Mouse (Mus musculus) left cerebral cortex, adult 11 months (tissue): ENCODE results near the gene Pacs1.
A peak's percentile ranks its signal among the peaks of the same experiment; 100 is the strongest.

Experiments used
- DNase-seq: peaks from one replicate; pipeline ENCODE4 v3.0.0; 2022; ENCODE audit warnings: low spot score

Gene Pacs1

DNA sequence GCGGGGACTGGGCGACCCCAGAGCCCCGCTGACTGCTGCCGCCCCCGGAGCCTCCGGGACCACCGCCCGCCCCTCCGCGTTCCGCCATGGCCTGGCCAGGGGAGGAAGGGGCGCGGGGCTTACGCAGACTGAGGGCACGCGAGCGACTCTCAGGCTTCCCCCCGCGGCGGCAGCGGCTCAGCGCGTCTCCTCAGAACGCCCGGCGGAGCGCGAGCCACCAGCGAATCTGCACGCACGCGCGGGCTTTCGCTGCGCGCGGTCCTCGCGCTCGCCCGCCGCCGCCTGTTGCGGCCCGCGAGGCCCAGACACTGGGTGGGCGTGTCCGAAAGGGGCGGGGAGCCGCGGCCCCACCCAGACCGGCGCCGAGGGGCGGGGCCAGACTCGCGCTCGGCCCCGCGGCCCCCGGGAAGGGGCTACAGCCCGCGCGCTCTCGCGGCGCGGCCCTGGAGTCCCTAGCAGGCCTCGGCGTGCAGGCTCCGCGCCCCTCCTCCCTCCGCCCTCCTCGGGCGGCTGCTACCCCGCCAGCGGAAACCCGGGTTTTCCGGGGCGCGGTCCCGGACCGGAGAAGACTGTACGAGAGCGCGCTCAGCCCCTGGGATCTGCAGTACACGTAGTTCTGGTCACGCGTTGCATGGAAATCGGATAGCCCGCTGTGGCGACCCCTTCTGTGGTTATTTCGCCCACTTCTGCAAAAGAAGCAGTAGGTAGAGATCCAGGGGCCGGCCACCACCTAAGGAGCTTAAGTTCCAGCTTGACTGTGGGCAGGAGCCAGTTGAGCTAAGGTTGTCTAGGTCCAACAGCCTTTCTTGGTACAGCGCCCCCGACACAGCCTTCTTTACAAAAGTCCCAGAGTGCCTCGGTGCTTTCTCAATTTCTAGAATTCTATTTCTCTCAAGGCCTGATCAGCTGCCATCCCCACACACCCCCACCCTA lies at the start of gene Pacs1:
Gene Pacs1 (minus strand): TSS at position 319 of the 933 bp plus-strand sequence.
- DNase-seq: peak; percentile 79

DNA sequence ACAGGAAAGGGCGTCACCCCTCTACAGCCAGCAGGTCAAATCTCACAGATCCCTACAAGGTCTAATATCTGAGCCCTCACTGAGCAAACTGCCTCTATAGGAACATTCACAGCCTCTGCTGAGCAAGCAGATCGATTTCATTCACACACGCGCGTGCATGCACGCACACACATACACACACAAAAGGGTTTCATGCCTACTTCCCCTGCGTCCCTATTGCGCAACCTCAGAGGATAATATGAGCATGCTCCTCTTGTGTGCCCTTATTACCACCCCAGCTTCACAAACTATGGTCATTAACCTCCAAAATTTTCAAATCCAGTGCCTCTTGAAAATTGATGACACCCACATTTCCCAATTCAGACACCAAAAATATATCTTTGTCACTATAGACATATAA lies 40.3 kb upstream of the Pacs1 start:
- DNase-seq: no peak

DNA sequence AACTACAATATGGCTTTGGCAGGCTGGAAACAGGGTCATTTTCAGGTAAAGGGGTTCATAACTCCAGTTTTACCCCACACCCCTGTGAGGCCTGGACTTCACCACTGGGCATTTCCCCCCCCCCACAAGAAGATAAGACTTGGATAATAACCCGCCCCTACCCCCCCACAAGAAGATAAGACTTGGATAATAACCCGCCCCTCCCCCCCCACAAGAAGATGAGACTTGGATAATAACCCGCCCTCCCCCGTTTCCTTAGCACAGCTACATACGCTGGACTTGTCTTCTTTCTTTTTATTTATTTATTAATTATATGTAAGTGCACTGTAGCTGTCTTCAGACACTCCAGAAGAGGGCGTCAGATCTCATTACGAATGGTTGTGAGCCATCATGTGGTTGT lies 36.1 kb upstream of the Pacs1 start:
- DNase-seq: no peak

DNA sequence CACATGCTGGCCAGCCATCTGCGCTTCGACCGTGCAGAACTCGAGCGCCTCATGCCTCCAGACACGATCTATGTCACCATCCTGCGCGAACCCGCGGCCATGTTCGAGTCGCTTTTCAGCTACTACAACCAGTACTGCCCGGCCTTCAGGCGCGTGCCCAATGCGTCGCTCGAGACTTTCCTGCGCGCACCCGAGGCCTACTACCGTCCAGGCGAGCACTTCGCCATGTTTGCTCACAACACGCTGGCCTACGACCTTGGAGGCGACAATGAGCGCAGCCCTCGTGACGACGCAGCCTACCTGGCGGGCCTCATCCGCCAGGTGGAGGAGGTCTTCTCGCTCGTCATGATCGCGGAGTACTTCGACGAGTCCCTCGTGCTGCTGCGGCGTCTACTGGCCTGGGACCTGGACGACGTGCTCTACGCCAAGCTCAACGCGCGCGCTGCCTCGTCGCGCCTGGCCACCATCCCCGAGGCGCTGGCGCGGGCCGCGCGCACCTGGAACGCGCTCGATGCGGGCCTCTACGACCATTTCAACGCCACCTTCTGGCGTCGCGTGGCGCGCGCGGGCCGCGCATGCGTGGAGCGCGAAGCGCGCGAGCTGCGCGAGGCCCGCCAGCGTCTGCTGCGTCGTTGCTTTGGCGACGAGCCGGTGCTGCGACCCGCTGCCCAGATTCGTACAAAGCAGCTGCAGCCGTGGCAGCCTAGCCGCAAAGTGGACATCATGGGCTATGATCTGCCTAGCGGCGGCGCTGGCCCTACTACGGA lies 34.2 kb upstream of the Pacs1 start:
- no peak for DNase-seq

DNA sequence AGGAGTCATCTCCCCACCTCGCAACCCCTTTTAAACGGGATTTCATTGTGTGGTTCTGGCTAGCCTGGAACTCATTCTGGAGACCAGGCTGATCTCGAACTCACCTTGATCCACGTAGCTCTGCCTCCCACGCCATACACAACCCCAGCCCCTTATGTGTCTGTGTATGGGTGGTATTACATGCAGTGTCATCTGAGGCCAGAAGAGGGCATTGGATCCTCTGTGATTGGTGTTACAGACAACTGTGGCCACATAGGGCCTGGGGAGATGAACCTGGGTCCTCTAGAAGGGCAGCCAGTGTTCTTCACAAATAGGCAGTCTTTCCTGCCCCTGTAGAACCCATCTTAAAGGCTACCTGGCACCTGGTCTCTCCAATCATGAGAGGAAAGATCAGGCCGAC lies 33.4 kb upstream of the Pacs1 start:
- DNase-seq: no peak

DNA sequence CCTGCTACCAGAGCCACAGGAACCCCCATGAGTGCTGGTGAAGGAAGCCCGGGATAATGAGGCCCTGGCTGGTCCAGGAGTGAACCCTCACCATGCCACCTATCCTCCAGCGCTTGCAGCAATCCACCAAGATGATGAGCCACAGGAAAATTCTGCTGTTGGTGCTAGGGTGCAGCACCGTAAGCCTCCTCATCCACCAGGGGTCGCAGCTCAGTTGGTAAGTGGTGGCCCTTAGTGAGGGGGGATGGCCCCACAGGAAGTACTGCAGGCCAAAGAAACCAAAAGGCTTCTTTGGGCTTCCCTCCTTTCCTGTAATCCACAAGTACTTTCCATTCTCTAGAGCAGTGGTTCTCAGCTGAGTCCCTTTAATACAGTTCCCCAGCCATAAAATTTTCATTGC lies 29.5 kb upstream of the Pacs1 start:
- no peak for DNase-seq

DNA sequence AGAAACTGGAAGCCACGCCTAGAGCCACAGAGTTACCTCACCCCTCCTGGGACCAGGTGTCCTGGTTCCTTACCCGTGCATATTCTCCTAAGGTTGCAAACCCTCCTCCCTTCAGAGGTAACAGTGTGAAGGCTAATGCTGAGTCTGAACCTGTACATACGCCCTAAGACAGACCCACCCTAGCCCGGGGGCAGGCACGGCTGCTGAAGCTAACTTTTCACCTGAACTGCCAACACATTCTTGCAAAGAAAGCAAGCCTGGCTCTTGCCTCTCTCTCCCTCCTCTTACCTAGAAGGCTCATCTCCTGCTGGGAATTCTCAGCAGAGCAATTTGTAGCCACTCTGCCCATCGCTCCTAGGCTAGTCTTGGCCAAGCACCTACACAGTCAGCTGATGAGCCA lies 27.7 kb upstream of the Pacs1 start:
- no peak for DNase-seq

DNA sequence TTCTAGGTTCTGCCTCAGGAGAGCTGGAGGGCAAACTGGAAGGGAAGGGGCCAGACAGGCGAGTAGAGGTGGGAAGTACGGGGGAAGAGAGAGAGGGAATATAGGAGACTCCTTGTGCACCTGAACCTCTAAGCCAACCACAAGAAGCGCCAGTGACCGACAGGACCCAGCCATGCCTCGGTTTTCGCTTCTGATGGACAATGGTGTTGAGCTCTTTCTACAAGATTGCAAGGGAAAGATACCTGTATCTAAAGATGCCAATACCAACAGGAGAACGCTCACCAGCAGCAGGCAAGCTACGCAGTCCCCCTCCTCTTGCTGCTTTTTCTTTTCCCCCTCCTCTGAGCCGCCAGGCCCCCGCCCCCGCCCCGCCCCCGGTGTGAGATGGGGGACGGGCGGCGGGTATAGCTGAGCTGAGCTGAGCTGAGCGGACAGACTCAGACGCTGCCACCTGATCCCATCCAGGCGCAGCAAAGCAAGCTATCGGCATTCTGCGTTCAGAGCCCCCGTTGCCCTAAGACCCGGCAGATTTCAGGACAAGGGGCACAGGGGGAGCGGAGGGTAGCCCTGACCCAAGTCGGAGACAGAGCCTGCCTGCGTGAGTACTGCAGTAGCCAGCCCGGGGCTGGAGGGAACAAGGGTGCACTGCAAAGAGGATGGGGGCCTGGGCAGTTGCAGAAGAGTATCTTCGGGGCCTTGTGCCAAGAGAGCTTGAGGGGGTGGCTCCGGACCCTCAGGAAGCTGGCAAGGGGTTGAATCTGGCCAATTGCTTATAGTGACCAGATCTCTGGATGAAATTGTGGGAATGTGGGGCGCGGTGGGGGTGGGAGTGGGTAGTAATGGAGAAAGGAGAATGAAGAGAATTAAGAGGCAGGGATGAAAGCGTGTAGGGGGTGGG lies 25.2 kb upstream of the Pacs1 start, which contains the start of gene Gal3st3:
Gene Gal3st3 (plus strand): TSS at position 429 of the 898 bp plus-strand sequence.
- DNase-seq: no peak

DNA sequence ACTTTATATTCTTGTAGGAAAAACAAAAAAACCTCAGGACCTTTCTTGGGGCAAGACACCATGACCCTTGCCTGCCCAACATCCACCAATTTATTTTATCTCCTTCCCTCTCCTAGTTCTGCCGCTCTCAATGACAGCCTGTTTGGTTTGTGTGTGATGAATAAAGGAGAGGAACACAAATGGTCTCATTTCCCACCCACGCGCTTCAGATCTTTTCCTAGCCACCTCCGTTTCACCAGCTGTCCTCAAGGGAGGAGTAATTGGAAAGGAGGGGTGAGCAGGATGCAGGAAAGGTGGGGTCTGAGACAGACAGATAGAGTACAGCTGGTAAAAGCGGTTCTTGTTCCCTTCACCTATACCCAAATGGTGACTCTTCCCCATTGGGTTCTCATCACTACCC lies 23.7 kb upstream of the Pacs1 start:
- no peak for DNase-seq

DNA sequence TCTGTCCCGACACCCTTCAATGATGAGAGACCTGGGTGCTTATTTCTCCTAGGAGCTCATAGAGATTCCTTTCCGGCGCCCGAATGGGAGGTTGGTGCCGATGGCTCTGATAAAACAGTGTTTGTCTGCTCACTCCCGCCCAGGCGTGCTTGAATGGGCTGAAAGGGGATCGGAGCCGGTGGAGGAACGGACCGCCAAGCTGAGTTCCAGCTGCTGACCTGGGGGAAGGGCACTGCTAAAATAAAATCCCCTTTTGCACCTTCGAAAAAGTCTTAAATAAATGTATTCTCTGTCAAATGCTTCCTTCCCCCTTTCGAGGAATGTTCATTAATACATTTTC lies 22.8 kb upstream of the Pacs1 start:
- DNase-seq: no peak

DNA sequence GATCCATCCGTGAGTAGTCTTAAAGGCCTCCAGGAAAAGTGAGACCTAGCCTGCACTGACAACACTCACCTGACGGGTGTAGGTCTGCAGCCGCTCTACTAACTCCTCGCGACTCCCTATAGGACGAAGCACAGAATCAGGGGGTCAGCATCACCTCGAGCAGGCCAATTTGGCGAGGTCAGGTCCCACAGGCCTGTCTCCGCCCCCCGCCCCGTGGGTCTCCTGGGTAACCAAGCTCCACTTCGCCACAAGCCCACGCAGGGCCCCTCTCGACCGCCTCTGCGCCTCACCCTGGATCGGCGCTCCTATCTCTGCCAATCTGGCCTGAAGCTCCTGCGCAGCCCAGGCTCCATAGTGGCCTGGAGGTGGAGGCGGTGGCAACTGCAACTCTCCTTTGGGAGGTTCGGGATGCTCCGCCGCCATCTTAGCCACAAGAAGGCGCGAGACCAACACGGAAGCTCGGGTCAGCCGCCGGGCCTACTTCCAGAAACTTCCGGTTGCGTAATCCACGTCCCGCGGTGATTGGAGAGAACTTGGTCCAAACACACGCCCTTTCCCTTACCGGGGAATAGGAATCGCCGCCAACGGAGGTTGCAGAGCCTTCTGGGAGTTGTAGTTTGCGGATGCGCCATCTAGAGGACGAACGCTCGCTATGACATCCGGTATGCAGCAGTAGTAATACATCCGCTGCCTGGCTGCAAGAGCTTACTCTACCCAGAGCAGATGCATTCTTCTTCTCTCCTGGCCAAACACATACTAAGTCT lies 22.2 kb upstream of the Pacs1 start, which contains the start of gene Sf3b2:
Gene Sf3b2 (minus strand): TSS at position 484 of the 764 bp plus-strand sequence.
- peak; percentile 97 for DNase-seq

DNA sequence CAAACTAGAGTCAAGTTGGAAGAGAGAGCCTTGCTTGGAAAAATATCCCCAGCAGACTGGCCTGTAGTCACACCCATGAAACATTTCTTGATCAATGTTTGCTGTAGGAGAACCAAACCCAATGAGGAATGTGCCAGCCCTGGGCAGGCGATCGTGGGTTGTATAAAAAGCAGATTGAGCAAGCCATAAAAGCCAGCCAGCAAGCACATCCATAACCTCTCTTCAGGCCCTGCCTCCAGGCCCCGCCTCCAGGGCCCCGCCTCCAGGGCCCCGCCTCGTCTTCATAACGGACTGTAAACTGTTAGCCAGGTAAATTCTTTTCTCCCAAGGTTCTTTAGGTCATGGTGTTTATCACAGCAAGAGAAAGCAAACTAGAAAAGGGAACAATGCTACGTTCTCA lies 5.5 kb upstream of the Pacs1 start:
- DNase-seq: no peak

DNA sequence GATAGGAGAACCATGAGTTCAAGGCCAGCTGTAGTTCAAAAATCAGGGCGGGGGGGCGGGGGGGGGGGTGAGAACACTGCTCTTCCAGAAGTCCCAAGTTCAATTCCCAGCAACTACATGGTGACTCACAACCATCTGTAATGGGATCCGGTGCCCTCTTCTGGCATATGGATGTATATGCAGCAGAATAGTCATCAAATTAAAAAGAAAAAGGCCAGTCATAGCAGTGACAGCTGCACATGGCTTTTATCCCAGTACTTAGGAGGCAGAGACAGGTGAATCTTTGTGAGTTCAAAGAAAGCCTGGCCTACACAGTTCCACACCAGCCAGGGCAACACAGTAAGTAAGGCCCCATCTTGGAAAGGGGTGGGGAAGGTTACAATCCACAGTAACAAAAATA lies 4.2 kb upstream of the Pacs1 start:
- no peak for DNase-seq

DNA sequence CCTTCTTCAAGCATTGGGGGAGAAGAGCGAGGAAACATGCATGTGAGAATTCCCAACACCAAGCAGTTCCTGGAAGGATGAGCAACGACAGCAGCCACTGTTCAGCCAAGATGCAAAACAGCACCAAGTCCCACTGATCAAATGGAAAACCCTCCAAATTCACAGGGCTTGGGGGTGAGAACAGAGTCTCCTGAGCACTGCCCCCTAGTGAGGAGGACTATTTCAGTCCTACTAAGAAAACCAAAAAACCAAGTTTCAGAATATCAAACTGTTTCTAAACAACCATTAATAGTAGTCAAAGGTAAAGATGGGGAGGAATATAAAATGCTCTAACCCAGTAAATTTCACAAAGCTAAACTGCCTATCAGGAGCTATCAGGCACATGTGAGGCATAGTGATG lies 3.6 kb upstream of the Pacs1 start:
- DNase-seq: no peak

DNA sequence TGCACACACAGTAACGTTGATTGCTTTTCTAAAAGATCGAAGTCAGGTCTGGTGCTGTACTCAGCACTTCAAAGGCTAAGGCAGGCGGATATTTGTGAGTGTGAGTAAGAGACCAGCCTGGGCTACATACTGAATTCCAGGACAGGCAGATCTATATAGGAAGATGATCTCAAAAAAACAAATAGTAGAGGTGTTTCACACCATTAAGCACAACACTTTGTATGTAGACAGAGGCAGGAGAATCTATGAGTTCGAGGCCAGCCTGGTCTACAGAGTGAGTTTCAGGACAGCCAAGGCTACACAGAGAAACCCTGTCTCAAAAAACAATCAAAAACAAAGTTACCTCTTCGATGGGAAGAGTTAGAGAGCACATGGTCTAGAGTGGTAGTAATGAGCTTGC lies 2.8 kb upstream of the Pacs1 start:
- DNase-seq: no peak

DNA sequence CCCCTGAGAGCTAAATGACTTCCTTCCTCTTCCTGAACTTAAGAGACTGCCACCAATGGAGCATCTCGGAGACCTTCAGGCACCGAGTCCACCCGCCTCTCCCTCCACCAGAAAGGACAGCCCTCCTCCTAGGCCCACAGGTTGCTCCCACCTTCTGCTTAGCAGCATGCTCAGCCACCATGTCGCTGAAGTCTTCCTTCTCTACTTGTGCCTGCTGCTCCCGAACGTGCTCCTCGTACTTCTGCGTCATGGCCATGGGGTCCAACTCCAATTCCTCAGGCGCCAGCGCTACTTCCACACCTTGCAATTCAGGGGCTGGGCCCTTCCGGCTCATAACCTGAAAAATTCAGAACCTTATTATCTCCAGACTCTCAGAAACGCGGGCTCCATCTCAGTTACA lies 1.7 kb upstream of the Pacs1 start:
- no peak for DNase-seq

DNA sequence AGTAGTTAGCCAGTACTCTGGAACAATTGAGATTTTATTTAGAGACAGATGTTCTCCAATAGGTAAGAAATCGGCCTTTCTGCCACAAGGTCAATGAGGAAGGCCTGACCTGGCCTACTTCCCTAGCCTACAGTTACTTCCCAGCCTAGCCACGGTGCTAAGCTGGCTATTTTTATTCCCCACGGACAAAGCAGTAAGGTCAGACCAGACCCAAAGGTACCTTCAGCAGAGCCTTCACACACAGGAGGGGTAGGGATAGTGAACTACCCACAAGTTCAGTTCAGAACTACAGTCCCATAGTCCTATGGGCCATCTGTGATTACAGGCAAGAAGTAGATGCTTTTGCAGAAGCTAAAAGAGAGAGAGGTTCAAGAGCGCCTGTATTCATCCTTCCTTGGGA lies 997 bp upstream of the Pacs1 start:
- DNase-seq: no peak

DNA sequence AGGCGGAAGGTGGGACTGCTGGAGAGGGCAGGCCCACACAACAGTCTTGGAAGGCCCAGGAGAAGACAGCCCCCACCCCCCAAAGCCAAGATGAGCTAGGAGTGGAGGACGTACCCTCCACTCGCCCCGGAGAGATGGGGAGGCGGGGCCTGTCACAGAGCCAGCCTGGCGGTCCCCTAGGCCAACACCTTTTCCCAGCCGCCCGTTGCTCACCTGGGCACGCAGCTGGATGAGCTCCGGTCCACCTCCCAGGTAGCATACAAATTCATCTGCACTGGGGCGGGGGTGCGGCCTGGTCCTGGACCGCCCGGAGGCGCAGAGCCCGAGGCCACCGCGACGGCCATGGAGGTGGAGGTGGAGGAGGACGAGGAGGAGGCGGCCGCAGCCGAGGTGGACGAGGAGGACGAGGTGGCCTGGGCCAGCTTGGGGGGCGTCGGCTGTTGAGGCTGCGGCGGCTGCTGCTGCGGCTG lies 558 bp downstream of the Pacs1 start:
- no peak for DNase-seq

DNA sequence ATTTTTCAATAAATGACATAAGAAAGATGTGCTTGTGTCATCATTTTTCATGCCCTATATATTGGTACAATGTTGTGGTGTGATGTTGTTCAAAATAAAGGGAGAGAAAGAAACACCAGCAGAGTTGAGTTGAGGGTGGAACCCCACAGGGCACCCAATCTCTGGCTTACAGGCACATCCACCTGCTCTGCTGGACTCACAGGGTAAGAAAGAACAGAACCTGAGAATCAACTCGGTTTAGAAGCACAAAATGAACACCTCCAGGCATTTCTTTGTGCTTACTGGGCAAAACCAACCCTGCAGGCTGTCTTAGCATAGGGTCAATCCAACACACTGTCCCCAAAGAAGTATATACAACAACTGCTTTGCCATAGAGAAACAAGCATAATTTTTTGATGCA lies 1.5 kb downstream of the Pacs1 start:
- no peak for DNase-seq

DNA sequence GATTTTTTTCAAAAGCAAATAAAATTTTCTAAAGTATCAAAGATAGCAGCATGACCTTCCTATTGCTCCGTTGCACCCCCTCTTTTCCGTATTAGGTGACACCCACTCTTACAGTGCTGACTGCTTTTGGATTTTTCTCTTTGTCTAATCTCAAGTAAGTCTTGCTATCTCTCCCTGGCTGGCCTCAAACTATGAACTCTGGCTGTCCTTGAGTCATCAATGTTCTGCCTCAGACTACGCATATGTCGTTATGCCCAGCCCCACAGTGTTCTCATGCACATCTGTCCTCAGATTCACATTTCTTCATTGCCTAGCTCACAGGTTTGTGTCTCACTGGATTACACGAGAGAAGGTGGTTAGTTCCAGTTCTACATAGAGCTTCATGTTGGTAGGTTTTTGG lies 3.5 kb downstream of the Pacs1 start:
- DNase-seq: no peak

DNA sequence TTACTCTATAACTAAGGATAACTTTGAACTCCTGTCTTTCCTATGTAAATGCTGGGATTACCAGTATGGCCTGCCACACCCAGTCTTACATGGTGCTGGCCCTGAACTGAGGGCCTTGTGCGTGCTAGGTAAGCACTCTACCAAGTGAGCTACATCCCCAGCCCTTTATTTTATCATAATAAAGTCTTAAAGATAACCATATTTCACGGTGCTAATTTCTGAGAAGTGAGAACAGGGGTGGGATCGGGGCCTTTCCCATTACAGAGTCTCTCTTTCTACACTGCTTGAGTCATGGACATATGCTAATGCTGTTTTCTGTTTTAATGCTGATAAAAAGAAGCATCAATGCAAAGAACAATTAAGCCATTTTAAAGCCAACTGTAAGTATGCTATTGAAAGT lies 4.0 kb downstream of the Pacs1 start:
- no peak for DNase-seq
